Mouse (Mus musculus) midbrain, embryonic 12.5 days (tissue): ENCODE results near the gene Ttc7b. TPM values are rescaled to one million over a fixed set of nuclear protein-coding genes. Genes with fewer than 3 reads are reported as not detected.

Experiments
- ATAC-seq: fragments of 200-750 bp; cut with Nextera tagmentation; 2 replicates; pipeline ENCODE4 v1.8.0; 2017; ENCODE audit warnings: low read depth, moderate TSS enrichment, moderate library complexity; ENCODE audit not compliant: low FRiP score
- H3K27ac ChIP-seq: fragments of 300-500 bp; sonication (generic); replicated peaks from 2 replicates; pipeline ENCODE4 v1.5.1; 2016; ENCODE audit warnings: mild to moderate bottlenecking
- H3K27me3 ChIP-seq: fragments of 300-500 bp; sonication (generic); 2 replicates; pipeline ENCODE4 v1.6.1; 2016; ENCODE audit warnings: mild to moderate bottlenecking
- H3K36me3 ChIP-seq: fragments of 300-500 bp; sonication (generic); 2 replicates; pipeline ENCODE4 v1.6.1; 2016
- H3K4me1 ChIP-seq: fragments of 300-500 bp; sonication (generic); 2 replicates; pipeline ENCODE4 v1.6.1; 2016
- H3K4me2 ChIP-seq: fragments of 300-500 bp; sonication (generic); replicated peaks from 2 replicates; pipeline ENCODE4 v1.6.1; 2016; ENCODE audit warnings: mild to moderate bottlenecking, moderate library complexity
- H3K4me3 ChIP-seq: fragments of 300-500 bp; sonication (generic); 2 replicates; pipeline ENCODE4 v1.5.1; 2016; ENCODE audit warnings: mild to moderate bottlenecking
- H3K9ac ChIP-seq: fragments of 300-500 bp; sonication (generic); replicated peaks from 2 replicates; pipeline ENCODE4 v1.6.1; 2016; ENCODE audit warnings: mild to moderate bottlenecking, moderate library complexity
- H3K9me3 ChIP-seq: fragments of 300-500 bp; sonication (generic); 2 replicates; pipeline ENCODE4 v1.6.1; 2016; ENCODE audit warnings: mild to moderate bottlenecking
- WGBS: fragments of 180-500 bp; shearing (Covaris S2); methylation state at CpG from one replicate; pipeline ENCODE4 v1.1.7; 2016; 5-methylcytosine and 5-hydroxymethylcytosine counted together
- polyA plus RNA-seq: library from polyadenylated mRNA; unstranded; fragments of >200 nt; fragmentation: Nextera tagmentation; extraction: Ambion mirVana; gene quantifications from 2 replicates; pipeline ENCODE4 v1.2.1, GENCODE M21; 2016

Gene Ttc7b
- polyA plus RNA-seq, 1 experiment from 2014 or later, result 6.7 TPM

DNA sequence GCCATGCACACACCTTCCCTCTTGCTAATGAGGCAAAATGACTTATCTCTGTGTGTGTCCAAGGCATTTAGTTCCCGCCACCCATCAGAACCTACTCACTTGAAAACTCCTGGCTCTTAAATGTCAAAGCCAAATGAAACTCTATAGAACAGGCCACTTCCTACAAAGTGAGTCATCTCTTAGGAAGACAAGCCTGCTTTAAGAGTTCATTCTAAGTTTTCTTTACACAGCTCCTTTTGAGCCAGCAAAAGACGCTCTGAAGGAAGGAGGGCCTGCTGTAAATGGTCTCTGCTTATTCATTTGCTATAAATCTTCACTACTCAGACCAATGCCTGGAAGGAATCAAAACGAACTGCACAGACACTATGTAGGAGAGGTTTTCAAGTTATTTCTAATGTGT lies 116.2 kb downstream of the Ttc7b start:
- Histone ChIP-seq H3K4me2 (no peak overlapping the region), H3K9me3 (no peaks in the 10 kb centered on the region), H3K36me3 (peaks cover 33% of the 10 kb centered on the region), H3K4me1 (peaks cover 21% of the 10 kb centered on the region), H3K4me3 (no peak overlapping the region), H3K9ac (no peak overlapping the region), H3K27ac (no peak overlapping the region), H3K27me3 (no peaks in the 10 kb centered on the region)
- no peak for ATAC-seq
- WGBS, result 88% methylated on average over 3 of the region's 3 CpGs

DNA sequence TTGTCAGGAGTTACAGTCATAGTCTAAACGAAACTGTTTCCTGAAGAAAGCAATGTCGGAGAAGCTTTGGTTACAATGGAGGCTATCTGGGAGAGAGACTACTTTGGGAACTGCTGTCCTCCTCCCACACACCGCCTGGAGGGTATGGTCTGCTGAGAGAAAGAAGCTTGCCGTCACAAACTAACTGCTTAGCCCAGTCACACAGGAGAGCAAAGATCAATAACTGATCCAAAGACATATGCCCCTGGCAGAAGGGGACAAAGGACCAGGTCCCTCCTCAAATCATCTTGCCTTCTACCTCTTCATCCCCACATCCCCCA lies 117.7 kb downstream of the Ttc7b start:
- 93% methylated on average over 4 of the region's 4 CpGs for whole genome bisulfite sequencing
- no peak for ATAC-seq
- H3K36me3 ChIP-seq, result peaks cover 34% of the 10 kb centered on the region
- H3K4me1 ChIP-seq, result peaks cover 16% of the 10 kb centered on the region
- no peaks in the 10 kb centered on the region for H3K9me3 ChIP-seq
- no peaks in the 10 kb centered on the region for H3K27me3 ChIP-seq
- no peak overlapping the region for H3K27ac ChIP-seq
- no peak overlapping the region for H3K4me2 ChIP-seq
- no peak overlapping the region for H3K9ac ChIP-seq
- H3K4me3 ChIP-seq, result no peak overlapping the region

DNA sequence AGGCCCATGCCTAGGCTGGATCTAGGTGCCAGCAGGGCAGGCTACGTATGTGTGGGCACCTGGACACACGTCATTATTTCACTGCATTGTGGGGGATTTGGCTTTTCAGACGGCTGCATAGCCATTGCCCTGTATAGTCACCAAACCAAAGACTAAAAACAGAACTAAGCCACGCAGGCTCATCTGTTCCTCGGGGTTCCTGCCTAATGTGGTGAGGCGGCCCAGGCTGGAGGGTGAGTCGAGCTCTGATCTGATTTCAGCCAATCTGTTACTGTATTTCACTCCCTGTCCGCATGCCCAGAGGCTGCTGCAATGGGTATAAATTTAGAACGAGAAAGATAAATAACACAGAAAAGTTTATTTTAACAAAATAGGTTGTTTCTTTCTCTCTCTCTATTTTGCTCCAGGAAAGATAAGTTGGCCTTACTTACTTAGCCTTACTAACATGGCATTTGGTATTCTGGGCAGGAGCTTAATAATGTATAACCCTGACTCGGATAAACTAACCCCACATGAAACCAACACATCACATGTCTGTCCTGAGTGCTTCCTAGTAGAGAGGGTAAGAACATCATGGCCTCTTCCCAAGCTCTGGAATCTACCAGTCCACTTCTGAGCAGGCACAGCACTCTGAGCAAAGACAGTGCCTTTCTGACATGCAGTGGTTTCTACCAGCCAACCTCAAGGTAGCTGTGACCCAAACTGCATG lies 118.2 kb downstream of the Ttc7b start:
- peaks cover 18% of the 10 kb centered on the region for H3K4me1 ChIP-seq
- H3K9me3 ChIP-seq, result no peaks in the 10 kb centered on the region
- 91% methylated on average over 10 of the region's 10 CpGs for WGBS
- H3K9ac ChIP-seq, result no peak overlapping the region
- no peaks in the 10 kb centered on the region for H3K27me3 ChIP-seq
- H3K4me2 ChIP-seq, result no peak overlapping the region
- H3K27ac ChIP-seq, result no peak overlapping the region
- no peak overlapping the region for H3K4me3 ChIP-seq
- ATAC-seq, result no peak
- peaks cover 34% of the 10 kb centered on the region for H3K36me3 ChIP-seq

DNA sequence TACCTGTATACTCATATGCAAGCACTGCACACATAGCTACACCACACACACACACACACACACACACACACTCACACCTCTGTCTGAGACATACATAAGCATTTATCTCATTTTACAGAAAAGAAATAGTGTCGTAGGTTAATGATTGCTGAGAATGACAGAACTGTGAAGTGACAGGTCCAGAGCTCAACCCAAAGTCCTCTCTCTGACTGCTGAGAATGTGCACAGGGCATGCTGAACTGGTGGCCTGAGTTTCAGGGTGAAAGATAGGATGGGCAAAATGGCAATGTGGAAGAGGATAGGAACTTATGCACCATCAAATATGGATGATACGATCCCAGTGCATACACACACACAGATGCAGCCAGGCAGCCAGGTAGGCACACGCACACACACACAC lies 120.5 kb downstream of the Ttc7b start:
- ATAC-seq, result no peak
- Histone ChIP-seq H3K4me3 (no peak overlapping the region), H3K27ac (no peak overlapping the region), H3K9me3 (no peaks in the 10 kb centered on the region), H3K27me3 (no peaks in the 10 kb centered on the region), H3K4me1 (peaks cover 16% of the 10 kb centered on the region; the same call in 1 of the 2 replicates), H3K36me3 (peaks cover 37% of the 10 kb centered on the region), H3K9ac (no peak overlapping the region), H3K4me2 (no peak overlapping the region)
- 96% methylated on average over 3 of the region's 3 CpGs for WGBS

DNA sequence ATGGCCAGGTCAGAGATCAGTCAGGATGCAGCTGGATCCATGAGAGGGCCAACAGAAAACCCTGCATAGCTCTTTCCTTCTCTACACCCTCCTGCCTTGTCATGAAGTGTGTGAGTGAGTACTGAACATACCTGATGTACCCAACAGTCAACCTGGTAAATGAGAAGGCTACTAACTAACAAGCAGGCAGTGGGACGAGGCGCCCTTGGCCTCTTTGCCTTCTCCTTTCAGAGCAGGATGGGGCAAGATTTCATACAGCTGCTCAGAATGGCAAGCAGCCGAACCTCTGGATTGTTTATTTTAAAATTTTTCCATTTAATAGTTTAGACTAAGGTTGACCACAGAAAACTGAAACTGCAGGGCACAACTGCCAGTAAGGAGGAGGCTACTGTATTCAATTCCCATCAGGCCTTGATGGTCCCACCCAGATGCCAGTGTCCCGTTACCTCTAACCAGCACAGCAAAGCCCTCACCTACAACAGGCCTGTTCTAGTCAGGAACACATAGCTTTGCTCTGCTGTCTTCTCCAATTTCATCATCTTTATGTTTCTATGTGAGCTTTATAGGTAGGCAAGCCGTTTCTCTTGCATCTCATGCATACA lies 121.4 kb downstream of the Ttc7b start:
- H3K4me3 ChIP-seq, result no peak overlapping the region
- WGBS, result 88% methylated on average over 5 of the region's 5 CpGs
- H3K9ac ChIP-seq, result no peak overlapping the region
- ATAC-seq, result no peak
- peaks cover 16% of the 10 kb centered on the region; the same call in 1 of the 2 replicates for H3K4me1 ChIP-seq
- H3K27ac ChIP-seq, result 0 out of 2 replicates have a peak overlapping the region, but pooled peaks have one; percentile 10
- H3K27me3 ChIP-seq, result no peaks in the 10 kb centered on the region
- H3K4me2 ChIP-seq, result no peak overlapping the region
- peaks cover 45% of the 10 kb centered on the region for H3K36me3 ChIP-seq
- H3K9me3 ChIP-seq, result no peaks in the 10 kb centered on the region

DNA sequence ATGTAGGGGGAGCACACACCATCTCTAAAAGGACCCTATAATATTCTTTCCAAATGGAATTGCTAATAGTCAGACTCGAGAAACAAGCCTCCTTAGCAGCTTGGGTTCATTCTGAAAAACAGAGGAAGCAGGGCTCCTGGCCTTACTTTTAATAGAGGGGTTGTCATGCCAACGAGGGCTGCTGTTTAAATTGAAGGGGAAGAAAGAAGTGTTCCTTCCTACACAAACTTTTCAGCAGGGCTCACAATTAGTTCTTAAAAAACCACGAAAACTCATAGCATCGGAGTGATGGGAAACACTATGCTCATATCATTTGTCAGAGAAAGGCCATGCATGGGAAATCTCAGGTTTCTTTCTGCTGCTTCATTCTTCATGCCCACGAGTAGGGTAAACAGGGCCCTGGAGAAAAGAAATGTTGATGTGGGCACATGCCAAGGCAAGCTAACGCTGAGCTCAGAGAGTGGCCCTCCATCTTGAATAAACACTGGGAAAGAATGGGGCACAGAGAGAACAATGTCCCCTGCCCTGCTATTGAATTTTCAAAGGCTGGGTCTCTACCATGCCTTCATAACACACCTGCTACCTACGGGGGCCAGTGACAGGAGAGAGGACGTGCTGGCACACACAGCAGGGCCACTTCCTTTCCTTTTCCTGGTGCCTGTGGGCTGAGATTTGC lies 122.2 kb downstream of the Ttc7b start:
- H3K4me3 ChIP-seq, result no peak overlapping the region
- WGBS, result 70% methylated on average over 8 of the region's 8 CpGs
- H3K4me1 ChIP-seq, result peaks cover 16% of the 10 kb centered on the region; the same call in 1 of the 2 replicates
- H3K9ac ChIP-seq, result no peak overlapping the region
- H3K4me2 ChIP-seq, result no peak overlapping the region
- ATAC-seq, result no peak
- H3K27ac ChIP-seq, result 0 out of 2 replicates have a peak overlapping the region, but pooled peaks have one; percentile 10
- H3K27me3 ChIP-seq, result no peaks in the 10 kb centered on the region
- no peaks in the 10 kb centered on the region for H3K9me3 ChIP-seq
- peaks cover 51% of the 10 kb centered on the region for H3K36me3 ChIP-seq

DNA sequence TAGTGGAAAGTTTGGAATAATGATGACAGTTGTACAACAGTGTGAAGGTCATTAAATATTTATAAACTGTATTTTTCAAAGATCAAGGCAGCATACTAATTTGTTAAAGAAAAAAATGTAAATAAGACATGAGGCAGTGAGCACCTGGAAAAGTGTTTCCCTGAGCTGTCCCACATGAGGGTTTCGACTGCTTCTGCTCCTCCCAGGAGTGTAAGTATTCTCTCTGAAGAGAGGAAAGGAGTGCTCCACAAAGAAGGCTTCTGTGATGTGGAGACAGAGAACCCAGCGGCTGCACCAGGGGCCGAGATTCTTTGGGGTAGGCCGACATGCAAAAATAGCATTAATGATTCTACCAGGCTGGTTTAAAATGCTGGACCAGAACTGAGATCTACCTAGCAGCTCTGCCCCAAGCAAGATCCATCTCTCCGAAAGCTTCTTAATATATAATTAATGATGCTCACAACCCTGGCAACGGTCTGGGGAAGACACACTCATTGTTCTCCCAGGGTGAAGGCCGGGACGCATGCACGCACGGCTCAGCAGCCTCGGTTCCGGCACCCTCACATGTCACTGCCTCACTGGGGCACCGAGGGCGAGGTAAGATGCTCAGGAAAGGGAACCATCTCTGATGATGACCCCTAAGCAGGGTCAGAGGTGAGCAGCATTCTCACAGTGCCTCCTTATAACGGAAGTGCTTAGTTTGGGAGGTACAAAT lies 123.0 kb downstream of the Ttc7b start:
- H3K9me3 ChIP-seq, result no peaks in the 10 kb centered on the region
- 83% methylated on average over 15 of the region's 15 CpGs for WGBS
- H3K27ac ChIP-seq, result peak overlapping the region; percentile 42; the same call in 1 of the 2 replicates
- peaks cover 16% of the 10 kb centered on the region; the same call in 1 of the 2 replicates for H3K4me1 ChIP-seq
- no peak overlapping the region for H3K4me3 ChIP-seq
- H3K4me2 ChIP-seq, result no peak overlapping the region
- ATAC-seq, result no peak
- no peaks in the 10 kb centered on the region for H3K27me3 ChIP-seq
- H3K9ac ChIP-seq, result no peak overlapping the region
- H3K36me3 ChIP-seq, result peaks cover 43% of the 10 kb centered on the region

DNA sequence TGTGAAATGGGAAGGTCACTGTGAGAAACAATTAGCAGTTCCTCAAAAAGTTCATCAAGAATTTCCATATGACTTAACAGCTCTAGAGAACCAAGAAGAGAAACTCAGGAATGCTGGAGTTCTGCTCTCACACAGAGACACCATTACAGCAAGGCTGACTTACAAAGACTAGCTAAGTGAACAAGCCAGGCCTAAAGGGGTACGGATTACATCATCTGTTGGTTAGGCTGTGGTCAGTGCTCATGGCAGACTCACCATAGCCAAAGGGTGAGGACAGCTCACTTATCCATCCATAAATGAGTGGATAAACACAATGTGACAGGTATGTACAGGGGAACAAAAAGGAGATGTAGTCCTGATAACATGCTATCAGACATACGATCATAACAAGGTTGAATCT lies 123.8 kb downstream of the Ttc7b start:
- Histone ChIP-seq H3K4me3 (no peak overlapping the region), H3K36me3 (peaks cover 42% of the 10 kb centered on the region), H3K4me1 (peaks cover 16% of the 10 kb centered on the region; the same call in 1 of the 2 replicates), H3K27ac (no peak overlapping the region), H3K4me2 (no peak overlapping the region), H3K9me3 (no peaks in the 10 kb centered on the region), H3K27me3 (no peaks in the 10 kb centered on the region), H3K9ac (no peak overlapping the region)
- no peak for ATAC-seq
- 88% methylated on average over 2 of the region's 2 CpGs for WGBS

DNA sequence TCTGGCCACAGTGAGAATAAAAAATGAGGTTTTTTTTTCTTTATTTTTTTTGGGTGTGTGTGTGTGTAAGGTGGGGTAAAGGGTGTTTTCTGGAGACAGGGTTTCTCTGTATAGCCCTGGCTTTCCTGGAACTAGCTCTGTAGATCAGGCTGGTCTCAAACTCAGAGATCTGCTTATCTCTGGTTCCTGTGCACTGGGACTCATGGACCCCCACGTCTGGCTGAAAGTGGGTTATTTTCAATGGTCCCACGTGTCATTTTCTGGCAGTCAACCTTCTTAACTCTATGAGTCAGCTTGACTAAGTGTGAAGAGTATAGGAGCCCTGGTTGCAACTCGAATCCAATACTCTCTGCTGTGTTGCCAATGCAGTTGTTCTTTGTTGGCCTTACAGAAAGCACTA lies 127.1 kb downstream of the Ttc7b start:
- 86% methylated on average over 3 of the region's 3 CpGs for WGBS
- Histone ChIP-seq H3K27ac (no peak overlapping the region), H3K9me3 (no peaks in the 10 kb centered on the region), H3K27me3 (no peaks in the 10 kb centered on the region), H3K4me2 (no peak overlapping the region), H3K36me3 (peaks cover 36% of the 10 kb centered on the region), H3K9ac (no peak overlapping the region), H3K4me3 (no peak overlapping the region), H3K4me1 (peaks cover 17% of the 10 kb centered on the region; the same call in 1 of the 2 replicates)
- ATAC-seq, result no peak

DNA sequence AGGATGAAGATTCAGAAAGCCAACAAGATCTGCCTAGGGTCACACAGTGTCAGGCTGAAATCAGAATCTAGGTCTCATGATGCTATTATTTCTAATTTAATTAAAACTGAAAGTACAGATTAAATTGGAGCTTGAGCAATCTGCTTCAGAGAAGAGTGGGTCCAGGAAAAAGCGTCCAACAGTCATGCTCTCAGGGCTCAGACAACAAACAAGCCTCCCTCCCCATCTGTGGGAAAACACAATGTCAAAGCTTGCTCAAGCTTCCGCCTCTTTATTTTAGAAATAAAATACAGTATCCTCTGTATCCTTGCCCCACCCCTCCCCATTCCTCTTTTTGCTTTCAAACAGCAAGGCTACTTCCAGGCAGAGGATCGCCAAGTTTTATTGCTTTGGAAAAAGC lies 127.5 kb downstream of the Ttc7b start:
- 87% methylated on average over 3 of the region's 3 CpGs for WGBS

DNA sequence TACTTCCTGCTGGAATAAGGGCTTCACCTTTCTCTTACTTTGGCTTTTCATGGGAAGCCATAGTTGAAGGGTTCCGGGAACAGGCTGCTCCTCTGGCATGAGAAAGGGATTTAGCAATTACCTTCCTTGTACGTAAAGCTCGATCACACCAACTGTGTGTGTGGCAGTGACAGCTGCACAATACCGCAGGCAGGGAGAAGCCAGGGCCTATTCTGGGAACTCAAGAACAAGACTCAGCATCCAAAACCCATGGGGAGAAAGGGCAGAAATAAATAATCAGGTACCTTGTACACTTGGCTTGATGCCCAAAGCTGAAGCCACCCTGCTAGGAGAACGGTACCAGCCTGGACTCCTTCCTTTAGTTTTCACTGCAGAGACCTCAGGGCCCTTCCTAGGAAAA lies 128.2 kb downstream of the Ttc7b start:
- no peak overlapping the region for H3K9ac ChIP-seq
- peaks cover 46% of the 10 kb centered on the region for H3K36me3 ChIP-seq
- ATAC-seq, result no peak
- no peak overlapping the region for H3K27ac ChIP-seq
- 85% methylated on average over 5 of the region's 5 CpGs for WGBS
- no peaks in the 10 kb centered on the region for H3K27me3 ChIP-seq
- no peak overlapping the region for H3K4me2 ChIP-seq
- H3K9me3 ChIP-seq, result no peaks in the 10 kb centered on the region
- H3K4me1 ChIP-seq, result 0 out of 2 replicates have a peak, but pooled peaks cover 6% of the 10 kb centered on the region
- H3K4me3 ChIP-seq, result no peak overlapping the region

More for the DNA sequence above, 127.5 kb downstream of the Ttc7b start:
- no peak for ATAC-seq
- Histone ChIP-seq H3K4me3 (no peak overlapping the region), H3K4me1 (peaks cover 12% of the 10 kb centered on the region; the same call in 1 of the 2 replicates), H3K27ac (no peak overlapping the region), H3K9me3 (no peaks in the 10 kb centered on the region), H3K9ac (no peak overlapping the region), H3K27me3 (no peaks in the 10 kb centered on the region), H3K4me2 (no peak overlapping the region), H3K36me3 (peaks cover 40% of the 10 kb centered on the region)

DNA sequence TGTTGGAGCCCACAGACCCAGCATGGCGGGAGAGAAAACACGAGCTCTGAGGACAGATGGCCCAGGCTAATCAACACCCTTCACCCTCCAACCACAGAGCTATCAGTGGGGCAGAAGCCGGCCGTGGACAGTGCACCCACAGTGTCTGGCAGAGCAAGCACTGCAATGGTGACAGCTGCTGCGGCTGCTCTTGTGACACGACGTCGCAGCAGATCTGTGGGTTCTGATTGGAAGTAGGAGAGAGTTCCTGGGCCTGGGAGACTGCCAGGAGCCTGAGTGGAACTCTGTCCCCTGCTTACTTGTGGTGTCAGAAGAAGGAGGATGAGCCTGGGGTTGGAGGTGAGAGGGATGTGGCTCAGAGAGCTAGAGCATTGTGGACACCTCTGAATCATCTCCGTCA lies 128.7 kb downstream of the Ttc7b start:
- WGBS, result 89% methylated on average over 9 of the region's 9 CpGs
- Histone ChIP-seq H3K4me2 (no peak overlapping the region), H3K4me3 (no peak overlapping the region), H3K4me1 (0 out of 2 replicates have a peak, but pooled peaks cover 5% of the 10 kb centered on the region), H3K9ac (no peak overlapping the region), H3K9me3 (no peaks in the 10 kb centered on the region), H3K27ac (no peak overlapping the region), H3K36me3 (peaks cover 51% of the 10 kb centered on the region), H3K27me3 (no peaks in the 10 kb centered on the region)
- no peak for ATAC-seq
